Mouse (Mus musculus): ENCODE data around the gene Nwd2. TPM values are rescaled to one million over a fixed set of nuclear protein-coding genes. Genes with fewer than 3 reads are reported as not detected.
A peak's percentile ranks its signal among the peaks of the same experiment; 100 is the strongest.

The Nwd2 gene
- polyA plus RNA-seq (2014; fragmentation: Nextera tagmentation; extraction: Ambion mirVana), result 0.34 and 0.70 TPM in 2 replicates

DNA sequence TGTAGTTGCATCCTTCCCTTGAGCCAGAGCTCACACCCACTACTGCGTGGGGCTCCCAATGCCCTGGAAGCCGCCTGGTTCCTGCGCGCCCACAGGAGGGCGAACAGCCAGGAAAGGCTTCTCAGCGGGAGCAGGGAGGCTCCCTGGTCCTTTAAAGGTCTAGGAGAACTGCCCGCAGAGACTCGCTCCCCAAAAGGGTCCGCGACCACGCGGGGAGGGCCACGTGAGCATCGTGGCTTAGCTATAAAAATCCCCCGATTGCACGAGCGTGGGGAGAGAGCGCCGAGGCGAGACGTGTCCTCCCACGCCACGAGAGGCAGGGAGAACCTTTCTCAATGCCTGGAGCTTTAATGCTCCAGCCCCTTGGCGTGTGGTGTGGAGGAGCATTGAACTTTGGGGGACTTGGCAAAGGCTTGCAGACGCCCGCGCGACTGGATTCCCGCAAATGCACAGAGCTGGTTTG, at the start of gene Nwd2:
Gene Nwd2 (plus strand): TSS at position 33 of the 463 bp plus-strand sequence.
- Histone ChIP-seq H3K4me2 (peak within 1 kb of the TSS; percentile 73), H3K4me3 (ENCODE audit: low read depth, low read length) (peak within 1 kb of the TSS; percentile 43), H3K9me3 (ENCODE audit: control insufficient read depth, low read length) (no peaks in the 10 kb centered on the region), H3K27me3 (replicated peaks; ENCODE audit: control insufficient read depth, insufficient read depth, low read length) (peaks cover 39% of the 10 kb centered on the region), H3K36me3 (ENCODE audit: control insufficient read depth, insufficient read depth, low read length) (no peaks in the 10 kb centered on the region), H3K4me1 (replicated peaks; ENCODE audit: control insufficient read depth, insufficient read depth, low read length) (no peaks in the 10 kb centered on the region), H3K9ac (ENCODE audit: low read depth, low read length) (no peak within 1 kb of the TSS), H3K27ac (ENCODE audit: low read depth, low read length) (no peak within 1 kb of the TSS)
- DNase-seq (ENCODE audit: low spot score) (no peak), ATAC-seq (replicated peaks; ENCODE audit: low FRiP score) (no peak)
- WGBS, result 2% methylated on average over 29 of the region's 29 CpGs

DNA sequence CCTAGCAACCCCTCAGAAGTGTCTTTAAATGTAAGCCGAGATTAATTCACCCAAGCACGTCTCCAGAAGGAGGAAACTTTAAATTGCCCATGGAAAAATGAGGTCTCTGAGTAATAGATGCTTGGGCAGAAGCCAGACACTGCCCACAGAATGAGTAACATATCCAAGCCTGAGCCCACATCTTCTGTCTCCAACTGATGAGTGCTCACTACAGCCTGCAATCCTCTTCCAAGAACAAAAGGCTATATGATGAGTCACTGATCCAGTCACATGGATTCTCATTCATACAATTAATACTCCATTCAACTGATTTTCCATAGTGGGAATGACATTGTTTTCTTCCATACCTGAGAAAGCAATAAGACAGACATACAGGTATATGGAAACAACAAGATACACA, 41.5 kb upstream of the Nwd2 start:
- no peak overlapping the region for H3K4me2 ChIP-seq
- ATAC-seq (replicated peaks; ENCODE audit: low FRiP score) (no peak), DNase-seq (ENCODE audit: low spot score) (no peak)
- H3K9me3 ChIP-seq (ENCODE audit: control insufficient read depth, low read length), result no peaks in the 10 kb centered on the region
- H3K4me1 ChIP-seq (replicated peaks; ENCODE audit: control insufficient read depth, insufficient read depth, low read length), result no peaks in the 10 kb centered on the region
- H3K9ac ChIP-seq (ENCODE audit: low read depth, low read length), result no peak overlapping the region
- H3K36me3 ChIP-seq (ENCODE audit: control insufficient read depth, insufficient read depth, low read length), result no peaks in the 10 kb centered on the region
- H3K4me3 ChIP-seq (ENCODE audit: low read depth, low read length), result no peak overlapping the region
- WGBS, result 65% methylated on average over 2 of the region's 2 CpGs
- H3K27me3 ChIP-seq (replicated peaks; ENCODE audit: control insufficient read depth, insufficient read depth, low read length), result no peaks in the 10 kb centered on the region
- H3K27ac ChIP-seq (ENCODE audit: low read depth, low read length), result no peak overlapping the region

GRCm38 (mm10) chr5:63616792-63617668, 31.9 kb upstream of the Nwd2 start:
- ATAC-seq (replicated peaks; ENCODE audit: low FRiP score), result no peak

GRCm38 (mm10) chr5:63624123-63624522, 24.8 kb upstream of the Nwd2 start:
- no peak overlapping the region for H3K4me3 ChIP-seq (ENCODE audit: low read depth, low read length)
- no peak overlapping the region for H3K9ac ChIP-seq (ENCODE audit: low read depth, low read length)
- no peaks in the 10 kb centered on the region for H3K9me3 ChIP-seq (ENCODE audit: control insufficient read depth, low read length)
- H3K27ac ChIP-seq (ENCODE audit: low read depth, low read length), result no peak overlapping the region
- WGBS, result 69% methylated on average over 3 of the region's 3 CpGs
- H3K4me2 ChIP-seq, result no peak overlapping the region
- H3K36me3 ChIP-seq (ENCODE audit: control insufficient read depth, insufficient read depth, low read length), result no peaks in the 10 kb centered on the region
- no peaks in the 10 kb centered on the region for H3K4me1 ChIP-seq (replicated peaks; ENCODE audit: control insufficient read depth, insufficient read depth, low read length)
- ATAC-seq (replicated peaks; ENCODE audit: low FRiP score) (no peak), DNase-seq (ENCODE audit: low spot score) (no peak)
- no peaks in the 10 kb centered on the region for H3K27me3 ChIP-seq (replicated peaks; ENCODE audit: control insufficient read depth, insufficient read depth, low read length)

More at GRCm38 (mm10) chr5:63616792-63617668, 31.9 kb upstream of the Nwd2 start:
- WGBS, result 63% methylated on average over 3 of the region's 3 CpGs
- Histone ChIP-seq H3K4me2 (no peak overlapping the region), H3K4me3 (ENCODE audit: low read depth, low read length) (no peak overlapping the region), H3K9ac (ENCODE audit: low read depth, low read length) (no peak overlapping the region), H3K27me3 (replicated peaks; ENCODE audit: control insufficient read depth, insufficient read depth, low read length) (no peaks in the 10 kb centered on the region), H3K27ac (ENCODE audit: low read depth, low read length) (no peak overlapping the region), H3K36me3 (ENCODE audit: control insufficient read depth, insufficient read depth, low read length) (no peaks in the 10 kb centered on the region), H3K4me1 (replicated peaks; ENCODE audit: control insufficient read depth, insufficient read depth, low read length) (no peaks in the 10 kb centered on the region), H3K9me3 (ENCODE audit: control insufficient read depth, low read length) (no peaks in the 10 kb centered on the region)
- no peak for DNase-seq (ENCODE audit: low spot score)

DNA sequence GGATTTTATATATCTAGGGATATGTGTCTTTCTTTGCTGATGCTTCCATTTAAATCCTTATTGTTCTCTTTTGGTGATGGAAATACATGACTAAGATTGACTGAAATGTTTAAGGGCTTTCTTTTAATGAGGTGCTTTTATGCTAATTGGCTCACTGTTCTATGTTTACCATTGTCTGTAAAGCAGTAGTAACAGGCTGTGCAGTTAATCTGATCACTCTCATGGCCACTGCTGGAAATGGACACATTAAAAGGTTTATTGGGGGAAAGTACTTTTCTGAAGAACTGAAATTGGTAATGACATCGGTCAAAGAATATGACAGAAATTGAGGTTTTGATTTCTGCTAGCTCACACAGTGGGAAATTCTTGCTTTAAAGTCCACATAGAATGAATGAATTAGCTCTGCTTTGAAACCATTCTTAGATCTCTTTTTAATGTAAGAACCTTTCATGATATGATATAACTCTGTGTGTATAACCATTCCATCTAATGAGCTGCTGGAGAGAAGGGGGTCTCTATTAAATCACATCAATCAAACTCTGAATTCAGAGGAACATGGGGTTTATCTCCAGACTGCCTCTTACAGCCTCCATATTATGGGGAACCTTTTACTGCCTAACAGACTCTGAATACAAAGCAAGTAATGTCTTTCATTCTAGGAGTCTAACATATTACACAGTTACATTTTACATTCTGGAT, 20.9 kb upstream of the Nwd2 start:
- no peaks in the 10 kb centered on the region for H3K4me1 ChIP-seq (replicated peaks; ENCODE audit: control insufficient read depth, insufficient read depth, low read length)
- 80% methylated on average over 1 of the region's 1 CpGs for WGBS
- H3K9ac ChIP-seq (ENCODE audit: low read depth, low read length), result no peak overlapping the region
- H3K27me3 ChIP-seq (replicated peaks; ENCODE audit: control insufficient read depth, insufficient read depth, low read length), result no peaks in the 10 kb centered on the region
- no peaks in the 10 kb centered on the region for H3K9me3 ChIP-seq (ENCODE audit: control insufficient read depth, low read length)
- no peak for ATAC-seq (replicated peaks; ENCODE audit: low FRiP score)
- no peak overlapping the region for H3K4me3 ChIP-seq (ENCODE audit: low read depth, low read length)
- no peak for DNase-seq (ENCODE audit: low spot score)
- H3K4me2 ChIP-seq, result no peak overlapping the region
- no peaks in the 10 kb centered on the region for H3K36me3 ChIP-seq (ENCODE audit: control insufficient read depth, insufficient read depth, low read length)
- H3K27ac ChIP-seq (ENCODE audit: low read depth, low read length), result no peak overlapping the region

GRCm38 (mm10) chr5:63628531-63628871, 20.4 kb upstream of the Nwd2 start:
- Histone ChIP-seq H3K4me1 (replicated peaks; ENCODE audit: control insufficient read depth, insufficient read depth, low read length) (no peaks in the 10 kb centered on the region), H3K4me2 (no peak overlapping the region), H3K9ac (ENCODE audit: low read depth, low read length) (no peak overlapping the region), H3K27me3 (replicated peaks; ENCODE audit: control insufficient read depth, insufficient read depth, low read length) (no peaks in the 10 kb centered on the region), H3K4me3 (ENCODE audit: low read depth, low read length) (no peak overlapping the region), H3K9me3 (ENCODE audit: control insufficient read depth, low read length) (no peaks in the 10 kb centered on the region), H3K36me3 (ENCODE audit: control insufficient read depth, insufficient read depth, low read length) (no peaks in the 10 kb centered on the region), H3K27ac (ENCODE audit: low read depth, low read length) (no peak overlapping the region)
- ATAC-seq (replicated peaks; ENCODE audit: low FRiP score) (no peak), DNase-seq (ENCODE audit: low spot score) (no peak)
- WGBS, result 61% methylated on average over 3 of the region's 3 CpGs

GRCm38 (mm10) chr5:63634636-63635035, 14.3 kb upstream of the Nwd2 start:
- no peaks in the 10 kb centered on the region for H3K9me3 ChIP-seq (ENCODE audit: control insufficient read depth, low read length)
- H3K36me3 ChIP-seq (ENCODE audit: control insufficient read depth, insufficient read depth, low read length), result no peaks in the 10 kb centered on the region
- no peak overlapping the region for H3K4me2 ChIP-seq
- H3K4me3 ChIP-seq (ENCODE audit: low read depth, low read length), result no peak overlapping the region
- H3K27ac ChIP-seq (ENCODE audit: low read depth, low read length), result no peak overlapping the region
- H3K4me1 ChIP-seq (replicated peaks; ENCODE audit: control insufficient read depth, insufficient read depth, low read length), result no peaks in the 10 kb centered on the region
- no peak overlapping the region for H3K9ac ChIP-seq (ENCODE audit: low read depth, low read length)
- H3K27me3 ChIP-seq (replicated peaks; ENCODE audit: control insufficient read depth, insufficient read depth, low read length), result no peaks in the 10 kb centered on the region
- no peak for ATAC-seq (replicated peaks; ENCODE audit: low FRiP score)
- 71% methylated on average over 2 of the region's 2 CpGs for WGBS
- no peak for DNase-seq (ENCODE audit: low spot score)

- 20% methylated on average over 2 of the region's 2 CpGs for WGBS
- H3K36me3 ChIP-seq (ENCODE audit: control insufficient read depth, insufficient read depth, low read length), result no peaks in the 10 kb centered on the region
- H3K27ac ChIP-seq (ENCODE audit: low read depth, low read length), result no peak overlapping the region
- H3K4me2 ChIP-seq, result no peak overlapping the region
- H3K9ac ChIP-seq (ENCODE audit: low read depth, low read length), result no peak overlapping the region
- no peaks in the 10 kb centered on the region for H3K9me3 ChIP-seq (ENCODE audit: control insufficient read depth, low read length)
- DNase-seq (ENCODE audit: low spot score) (no peak), ATAC-seq (replicated peaks; ENCODE audit: low FRiP score) (no peak)
- no peaks in the 10 kb centered on the region for H3K4me1 ChIP-seq (replicated peaks; ENCODE audit: control insufficient read depth, insufficient read depth, low read length)
- H3K27me3 ChIP-seq (replicated peaks; ENCODE audit: control insufficient read depth, insufficient read depth, low read length), result peaks cover 39% of the 10 kb centered on the region
- no peak overlapping the region for H3K4me3 ChIP-seq (ENCODE audit: low read depth, low read length)
Observed at GRCm38 (mm10) chr5:63648187-63648586, 715 bp upstream of the Nwd2 start.
